Mouse (Mus musculus): ENCODE measurements at regions not wholly inside any gene's neighbourhood (a gene's known extent, or its start where the extent isn't known, plus 50 kb on each side); places are given as distances from the start of the nearest gene placed in this dataset.

DNA sequence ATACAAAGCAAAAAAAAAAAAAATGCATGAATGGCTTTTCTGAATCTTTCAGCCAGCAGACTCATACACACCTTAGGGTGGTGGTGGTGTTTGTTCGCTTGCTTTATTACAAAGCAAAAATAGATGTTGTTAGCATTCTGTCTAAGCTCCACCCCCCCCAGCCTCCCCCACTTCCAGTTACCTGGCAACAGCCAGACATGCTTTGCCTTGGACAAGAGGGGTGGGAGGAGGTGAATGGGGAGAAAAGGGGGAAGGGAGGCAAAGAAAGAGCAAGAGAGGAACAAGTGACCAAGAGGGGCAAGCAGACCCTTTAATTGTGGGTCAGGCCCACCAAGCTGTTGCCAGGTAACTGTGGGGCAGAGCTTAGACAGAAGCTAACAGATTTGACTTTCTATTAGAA lies 1268.0 kb downstream of the Cdh8 start:
- Histone ChIP-seq H3K36me3 (ENCODE audit: control insufficient read depth, insufficient read depth, low read length) (no peaks in the 10 kb centered on the region), H3K27ac (ENCODE audit: low read depth, low read length) (no peak overlapping the region), H3K4me1 (replicated peaks; ENCODE audit: control insufficient read depth, insufficient read depth, low read length) (no peaks in the 10 kb centered on the region), H3K9ac (ENCODE audit: low read length) (no peak overlapping the region), H3K4me2 (ENCODE audit: low read depth, low read length, severe bottlenecking) (no peak overlapping the region), H3K9me3 (ENCODE audit: control insufficient read depth, low read length) (no peaks in the 10 kb centered on the region), H3K27me3 (ENCODE audit: control insufficient read depth, insufficient read depth, low read length) (no peaks in the 10 kb centered on the region), H3K4me3 (ENCODE audit: low read depth, low read length) (no peak overlapping the region)
- 63% methylated on average over 1 of the region's 1 CpGs for WGBS
- DNase-seq (ENCODE audit: low spot score) (no peak), ATAC-seq (replicated peaks; ENCODE audit: low FRiP score) (peak; percentile 60; the same call in 1 of the 2 replicates)

All from forebrain, embryonic 11.5 days (tissue).